Mouse (Mus musculus) lung, postnatal 14 days (tissue): Measurements from ENCODE around the gene Zdhhc16.
A peak's percentile ranks its signal among the peaks of the same experiment; 100 is the strongest.

Experiments used
- DNase-seq: peaks from one replicate; pipeline ENCODE4 v3.0.0; 2021

The Zdhhc16 gene

GRCm38 (mm10) chr19:41991926-41992477 is 58.7 kb downstream of the Zdhhc16 start:
- no peak for DNase-seq

GRCm38 (mm10) chr19:41992971-41993370 is 59.7 kb downstream of the Zdhhc16 start:
- no peak for DNase-seq

GRCm38 (mm10) chr19:41993484-41993883 is 60.2 kb downstream of the Zdhhc16 start:
- peak; percentile 83 for DNase-seq
